Mouse (Mus musculus) cerebellum, adult 2 months (tissue): Measurements from ENCODE around the gene Rtf2. TPM values are rescaled to one million over a fixed set of nuclear protein-coding genes. Genes with fewer than 3 reads are reported as not detected.

Source experiments
- DNase-seq, 2 experiments: peaks; one replicate each; pipeline ENCODE4 v3.0.0; 2021
- H3K27ac ChIP-seq: fragments of 200-500 bp; 2 replicates; pipeline ENCODE4 v1.5.1; 2012; ENCODE audit warnings: low read length, control low read depth, inconsistent platforms; ENCODE audit not compliant: insufficient read depth
- H3K27me3 ChIP-seq: fragments of 200-500 bp; 2 replicates; pipeline ENCODE4 v1.6.1; 2012; ENCODE audit warnings: inconsistent platforms, mild to moderate bottlenecking, low read length, moderate library complexity; ENCODE audit not compliant: control insufficient read depth, insufficient read depth
- H3K4me1 ChIP-seq: fragments of 200-500 bp; 2 replicates; pipeline ENCODE4 v1.6.1; 2011; ENCODE audit warnings: low read length; ENCODE audit not compliant: control insufficient read depth, insufficient read depth
- H3K4me3 ChIP-seq: fragments of 200-500 bp; replicated peaks from 2 replicates; pipeline ENCODE3; 2011; ENCODE audit warnings: mild to moderate bottlenecking, low read depth, low read length, control low read depth; ENCODE audit not compliant: insufficient read depth
- CTCF ChIP-seq: fragments of 200-500 bp; IDR thresholded peaks from 2 replicates; pipeline ENCODE4 v1.5.1; 2011; ENCODE audit warnings: low read depth, mild to moderate bottlenecking, control low read depth, low read length, moderate library complexity, borderline replicate concordance; ENCODE audit not compliant: insufficient read depth
- POLR2A ChIP-seq: fragments of 200-500 bp; IDR thresholded peaks from 2 replicates; pipeline ENCODE4 v1.6.1; 2011; ENCODE audit warnings: low read length, control low read depth, borderline replicate concordance; ENCODE audit not compliant: insufficient read depth
- WGBS: fragments of 180-500 bp; shearing (Covaris S2); methylation state at CpG from one replicate; pipeline ENCODE4 v1.1.7; 2018; 5-methylcytosine and 5-hydroxymethylcytosine counted together
- polyA plus RNA-seq: library from polyadenylated mRNA; depleted of rRNA; stranded (reverse); fragments of >200 nt; gene quantifications from 2 replicates; pipeline ENCODE4 v1.2.3, GENCODE M21; 2012

Gene Rtf2
- polyA plus RNA-seq, 1 experiment, result 81.7 TPM

GRCm38 (mm10) chr2:172413273-172413672, 27.1 kb upstream of the Rtf2 start:
- TF ChIP-seq CTCF (no peak), POLR2A (no peak)
- DNase-seq, result no peak
- H3K27me3 ChIP-seq, result no peaks in the 10 kb centered on the region
- no peak overlapping the region for H3K4me3 ChIP-seq
- no peaks in the 10 kb centered on the region for H3K4me1 ChIP-seq
- WGBS, result 22% methylated on average over 4 of the region's 4 CpGs
- no peak overlapping the region for H3K27ac ChIP-seq

GRCm38 (mm10) chr2:172413894-172414293, 26.5 kb upstream of the Rtf2 start:
- H3K27me3 ChIP-seq, result no peaks in the 10 kb centered on the region

GRCm38 (mm10) chr2:172416218-172416617, 24.1 kb upstream of the Rtf2 start:
- H3K27ac ChIP-seq, result no peak overlapping the region
- no peaks in the 10 kb centered on the region for H3K27me3 ChIP-seq
- TF ChIP-seq CTCF (no peak), POLR2A (no peak)
- H3K4me1 ChIP-seq, result no peaks in the 10 kb centered on the region
- no peak overlapping the region for H3K4me3 ChIP-seq
- WGBS, result 52% methylated on average over 12 of the region's 12 CpGs
- DNase-seq, result no peak

More at GRCm38 (mm10) chr2:172413894-172414293, 26.5 kb upstream of the Rtf2 start:
- 47% methylated on average over 5 of the region's 5 CpGs for WGBS
- Histone ChIP-seq H3K27ac (no peak overlapping the region), H3K4me1 (no peaks in the 10 kb centered on the region), H3K4me3 (no peak overlapping the region)
- DNase-seq, result no peak
- TF ChIP-seq CTCF (no peak), POLR2A (no peak)

- no peak overlapping the region for H3K4me3 ChIP-seq
- TF ChIP-seq POLR2A (no peak), CTCF (no peak)
- no peak overlapping the region for H3K27ac ChIP-seq
- H3K27me3 ChIP-seq, result no peaks in the 10 kb centered on the region
- no peaks in the 10 kb centered on the region for H3K4me1 ChIP-seq
- 80% methylated on average over 5 of the region's 5 CpGs for WGBS
- DNase-seq, result no peak
Observed at GRCm38 (mm10) chr2:172416876-172417275, 23.5 kb upstream of the Rtf2 start.

- no peak overlapping the region for H3K27ac ChIP-seq
- DNase-seq, result no peak
- 72% methylated on average over 5 of the region's 5 CpGs for WGBS
- no peak overlapping the region for H3K4me3 ChIP-seq
- H3K27me3 ChIP-seq, result no peaks in the 10 kb centered on the region
- H3K4me1 ChIP-seq, result no peaks in the 10 kb centered on the region
- TF ChIP-seq POLR2A (no peak), CTCF (no peak)
Observed at GRCm38 (mm10) chr2:172418208-172418607, 22.1 kb upstream of the Rtf2 start.

- no peak for TF ChIP-seq CTCF
- TF ChIP-seq POLR2A, result no peak
- no peaks in the 10 kb centered on the region for H3K4me1 ChIP-seq
- WGBS, result 14% methylated on average over 1 of the region's 1 CpGs
- no peak overlapping the region for H3K27ac ChIP-seq
- no peaks in the 10 kb centered on the region for H3K27me3 ChIP-seq
- no peak for DNase-seq
- H3K4me3 ChIP-seq, result no peak overlapping the region
Observed at GRCm38 (mm10) chr2:172430609-172431008, 9.7 kb upstream of the Rtf2 start.

- Histone ChIP-seq H3K4me3 (no peak overlapping the region), H3K27ac (no peak overlapping the region), H3K27me3 (no peaks in the 10 kb centered on the region), H3K4me1 (no peaks in the 10 kb centered on the region)
- DNase-seq, result no peak
- TF ChIP-seq CTCF (no peak), POLR2A (no peak)
- 52% methylated on average over 5 of the region's 5 CpGs for WGBS
Observed at GRCm38 (mm10) chr2:172433746-172434145, 6.6 kb upstream of the Rtf2 start.

GRCm38 (mm10) chr2:172437371-172437952, 2.9 kb upstream of the Rtf2 start:
- Histone ChIP-seq H3K4me3 (no peak overlapping the region), H3K4me1 (peaks cover 5% of the 10 kb centered on the region; the same call in 1 of the 2 replicates), H3K27me3 (no peaks in the 10 kb centered on the region), H3K27ac (no peak overlapping the region)
- TF ChIP-seq CTCF, result no peak
- no peak for DNase-seq
- WGBS, result 67% methylated on average over 16 of the region's 16 CpGs

- Histone ChIP-seq H3K27ac (peak overlapping the region; percentile 18; the same call in 1 of the 2 replicates), H3K4me1 (peaks cover 5% of the 10 kb centered on the region; the same call in 1 of the 2 replicates), H3K27me3 (no peaks in the 10 kb centered on the region), H3K4me3 (peak overlapping the region; percentile 96)
- no peak for TF ChIP-seq POLR2A
- TF ChIP-seq CTCF, result no peak
- no peak for DNase-seq
- under 1% methylated on average over 21 of the region's 21 CpGs for WGBS
Observed at GRCm38 (mm10) chr2:172440640-172441005, 267 bp downstream of the Rtf2 start.
